Mouse (Mus musculus) kidney, adult 2 months (tissue): ENCODE data around the gene Rprml.

Experiments used
- CTCF ChIP-seq: fragments of 200-500 bp; conservative IDR thresholded peaks from 2 replicates; pipeline ENCODE4 v1.5.1; 2011; ENCODE audit warnings: low read depth, mild to moderate bottlenecking, control low read depth, low read length, moderate library complexity, mixed read lengths; ENCODE audit not compliant: insufficient read depth, insufficient read length
- POLR2A ChIP-seq: fragments of 200-500 bp; IDR thresholded peaks from one replicate; pipeline ENCODE4 v1.6.1; 2011; ENCODE audit warnings: low read depth, low read length, control low read depth

- TF ChIP-seq CTCF (no peak), POLR2A (no peak)
Measured at GRCm38 (mm10) chr11:103686706-103687105, 37.3 kb downstream of the Rprml start.
